Mouse (Mus musculus) cortical plate, adult 2 months (tissue): ENCODE measurements around the gene Tnfrsf1a. TPM values are rescaled to one million over a fixed set of nuclear protein-coding genes. Genes with fewer than 3 reads are reported as not detected.

ENCODE experiments used
- H3K27ac ChIP-seq: fragments of 200-500 bp; 2 replicates; pipeline ENCODE4 v1.5.1; 2012; ENCODE audit warnings: low read length, control low read depth, inconsistent platforms; ENCODE audit not compliant: insufficient read depth
- H3K4me1 ChIP-seq: fragments of 200-500 bp; 2 replicates; pipeline ENCODE4 v1.6.1; 2011; ENCODE audit warnings: low read length; ENCODE audit not compliant: control insufficient read depth, insufficient read depth
- H3K4me3 ChIP-seq: fragments of 200-500 bp; 2 replicates; pipeline ENCODE4 v1.5.1; 2011; ENCODE audit warnings: mild to moderate bottlenecking, low read length, control low read depth; ENCODE audit not compliant: insufficient read depth
- CTCF ChIP-seq: fragments of 200-500 bp; IDR thresholded peaks from 2 replicates; pipeline ENCODE4 v1.5.1; 2011; ENCODE audit warnings: mild to moderate bottlenecking, control low read depth, low read length; ENCODE audit not compliant: insufficient read depth; ENCODE audit errors: extremely low read depth
- POLR2A ChIP-seq: fragments of 200-500 bp; IDR thresholded peaks from 2 replicates; pipeline ENCODE4 v1.6.1; 2011; ENCODE audit warnings: mild to moderate bottlenecking, low read length, control low read depth; ENCODE audit not compliant: insufficient read depth; ENCODE audit errors: extremely low read depth
- polyA plus RNA-seq: library from polyadenylated mRNA; depleted of rRNA; stranded (reverse); fragments of >200 nt; gene quantifications from 2 replicates; pipeline ENCODE4 v1.2.3, GENCODE M21; 2012

The Tnfrsf1a gene
- polyA plus RNA-seq, 1 experiment = 14.9 TPM

DNA sequence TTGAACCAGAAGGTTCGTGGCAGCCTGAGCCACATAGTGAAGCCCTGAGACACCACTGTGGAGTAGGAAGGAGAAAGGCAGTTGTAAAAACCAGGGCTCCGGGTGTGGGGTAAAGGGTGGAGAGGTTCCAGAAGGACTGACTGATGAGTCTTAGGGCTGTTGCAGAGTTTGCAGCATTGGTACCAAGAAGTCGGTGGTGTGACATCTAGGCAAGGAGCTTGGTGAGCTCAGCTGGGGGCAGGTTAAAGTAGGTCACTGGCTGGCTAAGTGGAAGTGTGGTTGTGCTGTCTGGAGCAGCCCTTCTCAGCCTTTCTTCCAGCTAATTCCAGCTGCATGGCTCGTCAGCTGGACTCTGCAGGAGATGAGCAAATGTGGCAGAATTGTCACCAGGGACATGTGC lies 3.6 kb downstream of the Tnfrsf1a start:
- no peak for TF ChIP-seq POLR2A
- no peak for TF ChIP-seq CTCF
- Histone ChIP-seq H3K4me1 (peaks cover 5% of the 10 kb centered on the region; the same call in 1 of the 2 replicates), H3K27ac (no peak overlapping the region), H3K4me3 (no peak overlapping the region)

DNA sequence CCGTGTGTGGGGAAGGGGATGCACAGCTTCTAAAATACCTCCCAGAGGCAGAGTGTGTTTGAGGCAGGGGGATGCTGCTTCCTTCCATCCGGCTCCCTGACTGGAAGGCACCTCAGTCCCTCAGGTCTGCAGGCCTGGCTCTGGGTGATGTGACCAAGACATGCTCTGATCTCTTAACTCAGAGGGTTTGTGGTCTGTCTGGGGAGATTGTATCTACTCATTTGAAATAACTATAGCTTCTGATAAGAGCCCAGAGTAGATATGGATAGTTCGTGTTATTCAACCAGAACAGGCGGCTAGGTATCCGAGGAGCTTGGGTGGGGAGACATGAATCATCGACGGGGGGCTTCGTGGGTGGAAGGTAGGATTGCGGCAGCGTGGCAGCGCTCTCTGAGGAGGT lies 4.1 kb downstream of the Tnfrsf1a start:
- no peak for TF ChIP-seq POLR2A
- TF ChIP-seq CTCF = no peak
- Histone ChIP-seq H3K4me1 (peaks cover 5% of the 10 kb centered on the region; the same call in 1 of the 2 replicates), H3K4me3 (no peak overlapping the region), H3K27ac (no peak overlapping the region)

- no peak overlapping the region for H3K4me3 ChIP-seq
- H3K4me1 ChIP-seq = peaks cover 5% of the 10 kb centered on the region; the same call in 1 of the 2 replicates
- TF ChIP-seq POLR2A (no peak), CTCF (no peak)
- H3K27ac ChIP-seq = no peak overlapping the region
Observed at GRCm38 (mm10) chr6:125353655-125354054, 4.5 kb downstream of the Tnfrsf1a start.

DNA sequence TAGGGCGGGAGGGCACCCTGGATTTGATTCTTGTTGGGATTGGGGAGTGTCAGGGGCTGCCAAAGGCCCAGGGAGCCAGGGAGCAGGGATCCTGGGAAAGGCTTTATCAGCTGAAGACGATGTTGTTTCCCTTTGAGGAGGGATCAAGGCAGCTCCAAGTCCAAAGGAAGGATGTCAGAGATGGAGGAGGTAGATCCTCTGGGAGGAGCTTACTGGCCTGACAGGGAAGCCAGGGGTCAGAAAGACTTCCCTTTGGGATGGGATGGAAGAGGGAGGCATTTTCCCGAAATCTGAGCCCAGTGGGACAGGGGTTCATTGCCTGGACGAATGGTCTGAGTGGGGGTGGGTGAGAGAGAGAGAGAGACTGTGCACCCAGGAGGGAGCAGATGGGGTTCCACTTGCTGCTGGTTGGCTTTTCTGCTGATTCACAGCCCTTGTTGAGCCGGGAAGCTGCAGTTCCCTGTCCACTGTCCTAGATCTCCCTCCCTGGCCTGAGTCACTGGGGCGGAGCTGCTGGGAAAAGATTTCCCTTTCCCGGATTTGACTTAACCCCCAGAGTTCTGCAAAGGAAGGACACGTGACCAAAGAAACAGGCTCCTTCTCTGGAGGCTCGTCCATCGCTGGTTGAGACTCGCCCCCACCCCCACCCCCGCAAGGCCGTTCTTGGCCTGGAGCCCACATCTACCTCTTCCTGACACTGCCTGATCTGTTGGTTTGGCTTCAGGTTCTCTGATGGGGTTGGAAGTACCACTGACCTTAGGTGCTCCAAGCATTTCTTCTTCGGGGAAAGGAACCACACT lies 5.4 kb downstream of the Tnfrsf1a start:
- no peak overlapping the region for H3K27ac ChIP-seq
- TF ChIP-seq POLR2A = no peak
- no peak for TF ChIP-seq CTCF
- H3K4me1 ChIP-seq = peaks cover 5% of the 10 kb centered on the region; the same call in 1 of the 2 replicates
- H3K4me3 ChIP-seq = no peak overlapping the region

- TF ChIP-seq POLR2A = no peak
- TF ChIP-seq CTCF = no peak
- H3K4me3 ChIP-seq = no peak overlapping the region
Observed at GRCm38 (mm10) chr6:125355197-125355741, 6.1 kb downstream of the Tnfrsf1a start.

DNA sequence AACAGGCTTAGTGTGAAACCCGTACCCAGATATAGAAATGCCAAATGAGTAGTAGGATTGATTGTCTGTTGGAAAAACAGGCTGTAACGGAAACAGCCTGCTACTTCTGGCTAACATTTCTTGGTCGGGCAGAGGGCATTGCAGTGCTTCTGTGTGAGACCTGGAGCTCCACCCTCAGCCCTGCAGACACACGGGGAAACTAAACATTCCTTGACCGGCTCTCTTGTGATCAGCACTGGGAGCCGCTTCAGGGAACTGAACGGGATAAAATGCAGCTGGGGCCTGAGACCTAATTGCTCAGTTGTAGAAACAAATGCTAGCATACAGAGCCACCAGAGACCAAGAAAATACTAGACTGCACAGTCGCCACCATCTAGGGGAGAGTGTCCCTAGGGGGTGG lies 7.1 kb downstream of the Tnfrsf1a start:
- no peak for TF ChIP-seq CTCF
- TF ChIP-seq POLR2A = no peak
- H3K27ac ChIP-seq = no peak overlapping the region
- H3K4me1 ChIP-seq = peaks cover 5% of the 10 kb centered on the region; the same call in 1 of the 2 replicates
- H3K4me3 ChIP-seq = no peak overlapping the region

More at GRCm38 (mm10) chr6:125355197-125355741, 6.1 kb downstream of the Tnfrsf1a start:
- H3K4me1 ChIP-seq = peaks cover 5% of the 10 kb centered on the region; the same call in 1 of the 2 replicates
- no peak overlapping the region for H3K27ac ChIP-seq

DNA sequence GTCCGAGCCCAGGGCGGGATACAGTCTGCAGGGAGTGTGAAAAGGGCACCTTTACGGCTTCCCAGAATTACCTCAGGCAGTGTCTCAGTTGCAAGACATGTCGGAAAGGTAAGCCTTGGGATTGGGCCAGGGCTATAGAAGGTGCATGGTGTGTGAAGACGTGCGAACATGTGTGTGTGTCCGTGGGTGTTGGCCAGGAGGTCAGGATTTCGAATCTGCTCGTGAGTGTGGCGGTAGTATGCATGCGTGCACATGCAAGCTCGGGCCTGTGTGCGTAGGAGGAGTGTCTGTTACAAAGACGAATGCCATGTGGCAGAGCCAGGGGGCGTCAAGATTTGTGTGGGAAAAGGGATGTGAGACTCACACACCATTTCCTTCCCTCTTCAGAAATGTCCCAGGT lies 8.2 kb downstream of the Tnfrsf1a start:
- Histone ChIP-seq H3K4me3 (no peak overlapping the region), H3K4me1 (peaks cover 5% of the 10 kb centered on the region; the same call in 1 of the 2 replicates), H3K27ac (no peak overlapping the region)
- TF ChIP-seq POLR2A (no peak), CTCF (no peak)

GRCm38 (mm10) chr6:125359999-125360398 lies 10.8 kb downstream of the Tnfrsf1a start:
- no peak for TF ChIP-seq CTCF
- TF ChIP-seq POLR2A = no peak
- Histone ChIP-seq H3K27ac (no peak overlapping the region), H3K4me3 (no peak overlapping the region), H3K4me1 (peaks cover 4% of the 10 kb centered on the region; the same call in 1 of the 2 replicates)

GRCm38 (mm10) chr6:125360846-125361245 lies 11.7 kb downstream of the Tnfrsf1a start:
- TF ChIP-seq CTCF (no peak), POLR2A (no peak)
- Histone ChIP-seq H3K27ac (no peak overlapping the region), H3K4me1 (no peaks in the 10 kb centered on the region), H3K4me3 (no peak overlapping the region)
